Mouse (Mus musculus) lung, embryonic 14.5 days (tissue): Measurements from ENCODE around the gene Veph1. TPM values are rescaled to one million over a fixed set of nuclear protein-coding genes. Genes with fewer than 3 reads are reported as not detected.
"Not testable (repeated sequence)": the region's sequence is repeated elsewhere in the genome, so short reads cannot be mapped to it uniquely, and the experiment has no call there.

ENCODE experiments used
- ATAC-seq: fragments of 200-750 bp; cut with Nextera tagmentation; 2 replicates; pipeline ENCODE4 v1.8.0; 2017; ENCODE audit warnings: mild to moderate bottlenecking, moderate TSS enrichment, moderate library complexity; ENCODE audit not compliant: insufficient read depth
- DNase-seq: peaks from one replicate; pipeline ENCODE4 v3.0.0-alpha.2; 2015
- H3K27ac ChIP-seq: fragments of 300-500 bp; sonication (generic); 2 replicates; pipeline ENCODE4 v1.5.1; 2014; ENCODE audit warnings: low read depth, mild to moderate bottlenecking, moderate library complexity
- H3K27me3 ChIP-seq: fragments of 300-500 bp; sonication (generic); 2 replicates; pipeline ENCODE4 v1.6.1; 2014; ENCODE audit warnings: low read length, control low read depth; ENCODE audit not compliant: insufficient read depth
- H3K36me3 ChIP-seq: fragments of 300-500 bp; sonication (generic); 2 replicates; pipeline ENCODE4 v1.6.1; 2014; ENCODE audit warnings: control low read depth; ENCODE audit not compliant: insufficient read depth
- H3K4me1 ChIP-seq: fragments of 300-500 bp; sonication (generic); 2 replicates; pipeline ENCODE4 v1.6.1; 2014; ENCODE audit warnings: antibody characterized with exemption, control low read depth; ENCODE audit not compliant: insufficient read depth
- H3K4me2 ChIP-seq: fragments of 300-500 bp; sonication (generic); 2 replicates; pipeline ENCODE4 v1.6.1; 2014; ENCODE audit warnings: mild to moderate bottlenecking
- H3K4me3 ChIP-seq: fragments of 300-500 bp; sonication (generic); 2 replicates; pipeline ENCODE4 v1.5.1; 2014; ENCODE audit warnings: low read depth, low read length
- H3K9ac ChIP-seq: fragments of 300-500 bp; sonication (generic); 2 replicates; pipeline ENCODE4 v1.6.1; 2014
- H3K9me3 ChIP-seq: fragments of 300-500 bp; sonication (generic); 2 replicates; pipeline ENCODE4 v1.6.1; 2016; ENCODE audit warnings: low read depth, low read length, control low read depth
- CTCF ChIP-seq: IDR thresholded peaks from 2 replicates; pipeline ENCODE4 v1.5.1; 2016; ENCODE audit warnings: antibody characterized with exemption, low read depth
- WGBS: fragments of 180-500 bp; shearing (Covaris S2); extraction: QIAGEN DNeasy Blood & Tissue Kit; methylation state at CpG from one replicate; pipeline ENCODE4 v1.1.7; 2014; 5-methylcytosine and 5-hydroxymethylcytosine counted together
- polyA plus RNA-seq: library from polyadenylated mRNA; unstranded; fragments of >200 nt; fragmentation: Nextera tagmentation; extraction: Ambion mirVana; gene quantifications from 2 replicates; pipeline ENCODE4 v1.2.1, GENCODE M21; 2014

Veph1 gene
- polyA plus RNA-seq, 1 experiment from 2014 or later: 4.2 TPM

DNA sequence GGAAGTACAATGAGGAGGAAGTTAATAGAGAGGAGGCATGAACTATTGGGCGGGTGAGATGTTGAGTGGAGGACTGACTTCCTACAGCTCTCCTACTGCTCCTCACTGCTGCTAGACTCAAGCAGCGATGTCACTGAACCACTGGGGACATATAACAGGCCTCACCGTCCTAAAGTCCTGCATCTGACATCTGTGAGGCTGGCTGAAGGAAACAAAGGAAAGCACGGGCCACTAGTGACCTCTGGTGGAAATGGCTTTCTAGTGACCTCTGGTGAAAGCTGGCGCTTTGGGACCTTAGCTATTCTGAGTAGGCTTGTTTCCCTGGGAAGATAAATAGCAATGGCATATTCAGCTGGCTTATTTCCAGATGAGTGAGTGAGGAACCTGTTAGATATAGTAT lies 34.3 kb downstream of the Veph1 start:
- Histone ChIP-seq H3K27me3 (no peaks in the 10 kb centered on the region), H3K4me2 (no peak overlapping the region), H3K9ac (no peak overlapping the region), H3K4me3 (no peak overlapping the region), H3K27ac (no peak overlapping the region), H3K36me3 (no peaks in the 10 kb centered on the region), H3K4me1 (no peaks in the 10 kb centered on the region), H3K9me3 (no peaks in the 10 kb centered on the region)
- ATAC-seq (no peak), DNase-seq (peak; percentile 67)
- peak; percentile 61 for TF ChIP-seq CTCF
- 27% methylated on average over 5 of the region's 5 CpGs for WGBS

DNA sequence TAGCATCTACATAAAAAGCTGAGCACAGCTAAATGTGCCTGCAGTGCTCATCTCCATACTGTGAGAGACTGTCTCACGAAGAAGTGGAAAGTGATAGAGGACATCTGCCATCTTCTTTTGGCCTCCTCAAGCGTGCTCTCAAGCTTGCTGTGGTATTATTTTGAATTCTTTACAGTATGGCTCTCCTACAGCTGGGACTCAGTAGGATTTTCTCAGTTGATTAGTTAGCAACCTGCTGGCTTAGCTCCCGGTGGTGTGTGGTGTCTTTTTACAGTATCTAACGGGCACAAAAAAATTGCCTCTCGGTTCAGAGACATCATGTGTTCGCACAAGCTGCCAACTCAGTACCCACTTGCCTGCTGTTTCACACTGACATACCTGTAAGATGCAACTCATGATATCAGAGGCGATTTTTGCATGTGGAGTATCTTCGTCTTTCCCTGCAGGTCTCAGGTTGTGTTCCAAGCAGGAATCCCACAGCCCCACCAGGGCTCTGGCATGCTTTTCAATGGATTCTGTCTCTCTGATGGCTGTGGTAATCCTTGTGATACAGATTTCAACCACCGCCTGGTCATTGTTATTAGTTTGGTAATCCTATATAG lies 42.0 kb downstream of the Veph1 start:
- no peaks in the 10 kb centered on the region for H3K36me3 ChIP-seq
- H3K9me3 ChIP-seq: no peaks in the 10 kb centered on the region
- peak; percentile 24 for DNase-seq
- no peaks in the 10 kb centered on the region for H3K4me1 ChIP-seq
- no peak overlapping the region for H3K4me2 ChIP-seq
- H3K4me3 ChIP-seq: no peak overlapping the region
- 68% methylated on average over 9 of the region's 9 CpGs for WGBS
- H3K27ac ChIP-seq: no peak overlapping the region
- TF ChIP-seq CTCF: no peak
- H3K27me3 ChIP-seq: no peaks in the 10 kb centered on the region
- no peak for ATAC-seq
- H3K9ac ChIP-seq: no peak overlapping the region

DNA sequence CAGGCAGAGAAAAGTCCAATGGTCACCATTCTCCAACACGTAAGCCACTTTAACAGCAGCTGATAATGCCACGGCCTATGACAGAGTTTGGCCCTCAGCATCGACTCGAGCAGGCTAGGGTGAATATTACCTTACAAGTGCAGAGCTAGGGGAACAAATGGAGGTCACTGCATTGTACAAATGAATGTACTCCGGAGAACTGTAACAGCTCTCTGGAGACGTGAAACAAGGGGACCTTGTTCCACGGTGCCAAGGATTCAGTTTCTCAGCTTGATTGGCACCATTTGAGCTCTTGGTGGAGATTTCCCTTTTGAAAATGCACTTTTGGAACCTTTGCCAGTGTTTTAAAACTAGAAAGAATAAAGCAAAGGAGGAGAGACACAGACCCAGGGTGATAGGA lies 44.8 kb downstream of the Veph1 start:
- no peaks in the 10 kb centered on the region for H3K9me3 ChIP-seq
- 67% methylated on average over 7 of the region's 7 CpGs for WGBS
- no peaks in the 10 kb centered on the region for H3K4me1 ChIP-seq
- no peak overlapping the region for H3K4me2 ChIP-seq
- no peak overlapping the region for H3K4me3 ChIP-seq
- ATAC-seq (no peak), DNase-seq (no peak)
- no peaks in the 10 kb centered on the region for H3K27me3 ChIP-seq
- no peak overlapping the region for H3K9ac ChIP-seq
- no peak for TF ChIP-seq CTCF
- H3K27ac ChIP-seq: no peak overlapping the region
- H3K36me3 ChIP-seq: no peaks in the 10 kb centered on the region

DNA sequence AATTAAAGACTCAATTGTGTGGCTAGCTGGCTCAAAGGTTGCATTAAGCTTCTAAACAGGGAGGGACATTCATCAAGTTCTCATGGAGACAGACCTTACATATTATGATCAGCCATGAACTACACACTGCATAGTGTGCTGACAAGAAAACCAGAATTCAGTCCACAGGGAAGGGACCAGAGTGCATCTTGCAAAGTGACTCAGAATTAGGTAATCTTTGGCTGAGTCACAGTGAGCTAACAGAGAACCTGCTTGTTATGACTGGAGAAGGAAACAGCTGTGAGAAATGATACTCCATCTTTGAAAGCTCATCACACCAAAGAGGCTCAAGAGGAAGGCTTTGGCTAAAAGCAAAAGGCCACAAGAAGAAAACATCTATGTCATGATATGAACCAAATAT lies 56.2 kb downstream of the Veph1 start:
- Histone ChIP-seq H3K4me1 (no peaks in the 10 kb centered on the region), H3K27ac (no peak overlapping the region), H3K36me3 (no peaks in the 10 kb centered on the region), H3K9me3 (no peaks in the 10 kb centered on the region), H3K4me3 (no peak overlapping the region), H3K9ac (no peak overlapping the region), H3K27me3 (no peaks in the 10 kb centered on the region), H3K4me2 (no peak overlapping the region)
- ATAC-seq (no peak), DNase-seq (no peak)
- no peak for TF ChIP-seq CTCF

DNA sequence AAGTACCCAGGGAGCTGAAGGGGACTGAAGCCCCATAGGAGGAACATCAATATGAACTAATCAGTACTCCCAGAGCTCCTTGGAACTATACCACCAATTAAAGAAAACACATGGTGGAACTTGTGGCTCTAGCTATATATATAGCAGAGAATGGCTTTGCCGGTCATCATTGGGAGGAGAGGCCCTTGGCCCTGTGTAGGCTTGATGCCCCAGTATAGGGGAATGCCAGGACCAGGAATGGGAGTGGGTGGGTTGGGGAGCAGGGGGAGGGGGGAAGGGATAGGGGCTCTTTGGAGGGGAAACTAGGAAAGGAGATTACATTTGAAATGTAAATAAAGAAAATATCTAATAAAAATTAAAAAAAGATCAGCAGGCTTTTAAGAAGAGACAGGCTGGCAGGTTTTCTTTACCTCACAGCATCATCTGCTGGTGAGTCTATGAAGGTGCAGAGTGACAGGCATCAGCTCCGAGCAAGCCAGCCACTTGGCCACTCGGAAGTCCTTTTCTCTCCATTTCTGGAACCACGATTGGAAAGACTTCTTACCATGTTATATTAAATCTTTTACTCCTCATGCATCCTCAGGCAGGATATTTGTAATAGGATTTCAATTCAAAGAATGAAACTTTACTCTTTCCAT lies 60.3 kb downstream of the Veph1 start:
- H3K9me3 ChIP-seq, H3K36me3 ChIP-seq, H3K9ac ChIP-seq, H3K4me3 ChIP-seq, H3K27me3 ChIP-seq, ATAC-seq, H3K27ac ChIP-seq, H3K4me1 ChIP-seq, H3K4me2 ChIP-seq: not testable (repeated sequence)
- DNase-seq: peak; percentile 64
- WGBS: 27% methylated on average over 4 of the region's 4 CpGs
- peak; percentile 83 for TF ChIP-seq CTCF

DNA sequence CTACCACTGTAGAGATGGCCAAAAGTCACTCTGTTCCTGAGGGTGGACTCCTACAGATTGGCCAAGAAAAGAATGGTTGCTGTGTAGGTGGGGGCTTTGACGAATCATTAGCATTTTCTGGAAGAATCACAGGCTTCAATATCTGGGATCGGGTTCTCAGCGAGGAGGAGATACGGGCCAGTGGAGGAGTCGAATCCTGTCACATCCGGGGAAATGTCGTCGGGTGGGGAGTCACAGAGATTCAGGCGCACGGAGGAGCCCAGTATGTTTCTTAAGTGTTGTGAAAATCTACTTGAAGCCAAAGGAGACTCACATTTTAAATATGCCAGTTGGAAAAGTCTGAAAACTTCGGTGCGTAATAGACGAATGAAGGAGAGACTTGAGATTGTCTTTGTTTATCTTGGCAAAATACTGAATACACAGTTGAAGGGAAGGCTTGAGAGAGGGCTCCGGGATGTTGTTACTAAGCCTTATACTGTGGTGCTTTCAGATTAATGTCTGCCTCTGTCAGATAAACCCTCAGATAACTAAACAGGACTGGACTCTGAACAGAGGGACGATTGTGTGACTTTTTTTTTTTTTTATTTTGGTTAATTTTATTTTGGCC lies 71.6 kb downstream of the Veph1 start:
- TF ChIP-seq CTCF: no peak
- no peak for ATAC-seq
- no peaks in the 10 kb centered on the region; the same call in 1 of the 2 replicates for H3K27me3 ChIP-seq
- no peaks in the 10 kb centered on the region for H3K36me3 ChIP-seq
- DNase-seq: peak; percentile 47
- H3K9me3 ChIP-seq: no peaks in the 10 kb centered on the region
- no peaks in the 10 kb centered on the region for H3K4me1 ChIP-seq
- no peak overlapping the region for H3K4me3 ChIP-seq
- H3K4me2 ChIP-seq: 0 out of 2 replicates have a peak overlapping the region, but pooled peaks have one; percentile 23
- no peak overlapping the region for H3K9ac ChIP-seq
- H3K27ac ChIP-seq: 0 out of 2 replicates have a peak overlapping the region, but pooled peaks have one; percentile 18
- 48% methylated on average over 15 of the region's 15 CpGs for WGBS

DNA sequence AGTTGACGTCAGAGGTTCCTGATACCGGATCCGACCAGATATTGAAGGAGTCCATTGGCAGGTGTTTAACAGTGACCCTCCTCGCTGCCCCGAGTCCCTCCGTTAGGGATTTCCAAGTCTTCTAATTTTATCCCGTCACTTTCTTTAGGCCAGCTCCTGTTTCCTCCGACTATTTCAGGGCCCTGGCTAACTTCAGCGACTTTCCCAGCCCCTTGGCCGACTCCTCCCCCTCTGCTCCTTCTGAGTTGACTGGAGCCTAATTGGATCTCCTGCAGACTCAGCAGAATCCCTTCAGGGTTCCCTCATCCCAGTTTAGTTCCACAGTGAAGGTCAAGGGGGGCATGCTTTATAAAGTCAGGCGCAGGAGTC lies 75.4 kb downstream of the Veph1 start:
- Histone ChIP-seq H3K27ac (no peak overlapping the region), H3K4me3 (peak overlapping the region; percentile 54), H3K27me3 (no peaks in the 10 kb centered on the region; the same call in none of the 2 replicates), H3K9me3 (no peaks in the 10 kb centered on the region), H3K9ac (peak overlapping the region; percentile 58), H3K4me1 (no peaks in the 10 kb centered on the region), H3K36me3 (no peaks in the 10 kb centered on the region), H3K4me2 (peak overlapping the region; percentile 96)
- WGBS: under 1% methylated on average over 11 of the region's 11 CpGs
- ATAC-seq (peak; percentile 55; the same call in 1 of the 2 replicates), DNase-seq (peak; percentile 55)
- TF ChIP-seq CTCF: no peak
